Mouse (Mus musculus) limb, embryonic 11.5 days (tissue): ENCODE results near the gene Wnt7b. TPM values are rescaled to one million over a fixed set of nuclear protein-coding genes. Genes with fewer than 3 reads are reported as not detected.

Experiments used
- ATAC-seq: fragments of 200-750 bp; cut with Nextera tagmentation; 2 replicates; pipeline ENCODE4 v1.8.0; 2017; ENCODE audit warnings: low read depth; ENCODE audit not compliant: insufficient number of reproducible peaks, low FRiP score, low TSS enrichment
- DNase-seq: peaks from one replicate; pipeline ENCODE4 v3.0.0-alpha.2; 2015; ENCODE audit warnings: low spot score
- H3K27ac ChIP-seq: fragments of 300-500 bp; sonication (generic); replicated peaks from 2 replicates; pipeline ENCODE4 v1.5.1; 2014; ENCODE audit warnings: low read depth, mild to moderate bottlenecking, low read length
- H3K27me3 ChIP-seq: fragments of 300-500 bp; sonication (generic); 2 replicates; pipeline ENCODE4 v1.6.1; 2014; ENCODE audit warnings: mild to moderate bottlenecking, low read length, mixed read lengths; ENCODE audit not compliant: control insufficient read depth, insufficient read depth
- H3K36me3 ChIP-seq: fragments of 300-500 bp; sonication (generic); 2 replicates; pipeline ENCODE4 v1.6.1; 2014; ENCODE audit warnings: mild to moderate bottlenecking, low read length, moderate library complexity, mixed read lengths; ENCODE audit not compliant: control insufficient read depth, insufficient read depth
- H3K4me1 ChIP-seq: fragments of 300-500 bp; sonication (generic); 2 replicates; pipeline ENCODE4 v1.6.1; 2014; ENCODE audit warnings: low read length, mixed read lengths; ENCODE audit not compliant: control insufficient read depth, insufficient read depth
- H3K4me2 ChIP-seq: fragments of 300-500 bp; sonication (generic); 2 replicates; pipeline ENCODE4 v1.6.1; 2014; ENCODE audit warnings: low read depth, mild to moderate bottlenecking, moderate library complexity; ENCODE audit not compliant: severe bottlenecking
- H3K4me3 ChIP-seq: fragments of 300-500 bp; sonication (generic); 2 replicates; pipeline ENCODE4 v1.5.1; 2014; ENCODE audit warnings: low read depth, low read length
- H3K9ac ChIP-seq: fragments of 300-500 bp; sonication (generic); 2 replicates; pipeline ENCODE4 v1.6.1; 2014; ENCODE audit warnings: mild to moderate bottlenecking, low read length
- H3K9me3 ChIP-seq: fragments of 300-500 bp; sonication (generic); 2 replicates; pipeline ENCODE4 v1.6.1; 2016; ENCODE audit warnings: low read length; ENCODE audit not compliant: control insufficient read depth
- WGBS: fragments of 180-500 bp; shearing (Covaris S2); extraction: QIAGEN DNeasy Blood & Tissue Kit; methylation state at CpG from one replicate; pipeline ENCODE4 v1.1.7; 2014; 5-methylcytosine and 5-hydroxymethylcytosine counted together
- polyA plus RNA-seq: library from polyadenylated mRNA; unstranded; fragments of >200 nt; fragmentation: Nextera tagmentation; extraction: Ambion mirVana; gene quantifications from 2 replicates; pipeline ENCODE4 v1.2.1, GENCODE M21; 2014

Wnt7b gene
- polyA plus RNA-seq, 1 experiment from 2014 or later = 13.4 TPM

GRCm38 (mm10) chr15:85555799-85556198, 26.5 kb downstream of the Wnt7b start:
- no peak overlapping the region for H3K9ac ChIP-seq
- H3K4me3 ChIP-seq = no peak overlapping the region
- no peaks in the 10 kb centered on the region for H3K9me3 ChIP-seq
- no peak overlapping the region for H3K27ac ChIP-seq
- H3K27me3 ChIP-seq = no peaks in the 10 kb centered on the region
- WGBS = 75% methylated on average over 10 of the region's 10 CpGs
- H3K4me2 ChIP-seq = no peak overlapping the region
- no peaks in the 10 kb centered on the region for H3K36me3 ChIP-seq
- no peak for ATAC-seq
- no peaks in the 10 kb centered on the region for H3K4me1 ChIP-seq
- no peak for DNase-seq

- H3K4me1 ChIP-seq = no peaks in the 10 kb centered on the region
- H3K4me2 ChIP-seq = no peak overlapping the region
- no peaks in the 10 kb centered on the region for H3K27me3 ChIP-seq
- 85% methylated on average over 11 of the region's 11 CpGs for WGBS
- no peak overlapping the region for H3K9ac ChIP-seq
- H3K9me3 ChIP-seq = no peaks in the 10 kb centered on the region
- no peaks in the 10 kb centered on the region for H3K36me3 ChIP-seq
- no peak for ATAC-seq
- no peak for DNase-seq
- H3K27ac ChIP-seq = no peak overlapping the region
- H3K4me3 ChIP-seq = no peak overlapping the region
Measured at GRCm38 (mm10) chr15:85553421-85553820, 28.9 kb downstream of the Wnt7b start.

- ATAC-seq (no peak), DNase-seq (no peak)
- Histone ChIP-seq H3K4me1 (no peaks in the 10 kb centered on the region), H3K4me2 (no peak overlapping the region), H3K9me3 (no peaks in the 10 kb centered on the region), H3K36me3 (no peaks in the 10 kb centered on the region), H3K9ac (no peak overlapping the region), H3K27ac (no peak overlapping the region), H3K27me3 (no peaks in the 10 kb centered on the region), H3K4me3 (no peak overlapping the region)
- WGBS = 78% methylated on average over 4 of the region's 4 CpGs
Measured at GRCm38 (mm10) chr15:85546500-85546899, 35.8 kb downstream of the Wnt7b start.

GRCm38 (mm10) chr15:85545369-85545768, 36.9 kb downstream of the Wnt7b start:
- Histone ChIP-seq H3K27ac (no peak overlapping the region), H3K4me3 (no peak overlapping the region), H3K9me3 (no peaks in the 10 kb centered on the region), H3K4me1 (no peaks in the 10 kb centered on the region), H3K27me3 (no peaks in the 10 kb centered on the region), H3K36me3 (no peaks in the 10 kb centered on the region), H3K9ac (no peak overlapping the region), H3K4me2 (no peak overlapping the region)
- DNase-seq (no peak), ATAC-seq (no peak)
- 77% methylated on average over 5 of the region's 5 CpGs for WGBS

- Histone ChIP-seq H3K36me3 (no peaks in the 10 kb centered on the region), H3K27ac (no peak overlapping the region), H3K4me1 (0 out of 2 replicates have a peak, but pooled peaks cover 2% of the 10 kb centered on the region), H3K9ac (no peak overlapping the region), H3K27me3 (no peaks in the 10 kb centered on the region), H3K9me3 (no peaks in the 10 kb centered on the region), H3K4me3 (no peak overlapping the region), H3K4me2 (no peak overlapping the region)
- DNase-seq (no peak), ATAC-seq (no peak)
- WGBS = 61% methylated on average over 11 of the region's 11 CpGs
Measured at GRCm38 (mm10) chr15:85538170-85538569, 44.1 kb downstream of the Wnt7b start.

- Histone ChIP-seq H3K4me1 (0 out of 2 replicates have a peak, but pooled peaks cover 2% of the 10 kb centered on the region), H3K4me3 (no peak overlapping the region), H3K9me3 (no peaks in the 10 kb centered on the region), H3K27ac (no peak overlapping the region), H3K36me3 (no peaks in the 10 kb centered on the region), H3K4me2 (no peak overlapping the region), H3K27me3 (no peaks in the 10 kb centered on the region), H3K9ac (no peak overlapping the region)
- no peak for ATAC-seq
- WGBS = 75% methylated on average over 25 of the region's 25 CpGs
- no peak for DNase-seq
Measured at GRCm38 (mm10) chr15:85537151-85537550, 45.1 kb downstream of the Wnt7b start.

GRCm38 (mm10) chr15:85534646-85535045, 47.6 kb downstream of the Wnt7b start:
- H3K9me3 ChIP-seq = no peaks in the 10 kb centered on the region
- no peaks in the 10 kb centered on the region for H3K36me3 ChIP-seq
- H3K4me1 ChIP-seq = 0 out of 2 replicates have a peak, but pooled peaks cover 2% of the 10 kb centered on the region
- no peak for ATAC-seq
- no peak overlapping the region for H3K4me2 ChIP-seq
- no peak overlapping the region for H3K27ac ChIP-seq
- WGBS = 85% methylated on average over 6 of the region's 6 CpGs
- no peak overlapping the region for H3K4me3 ChIP-seq
- DNase-seq = no peak
- no peaks in the 10 kb centered on the region for H3K27me3 ChIP-seq
- no peak overlapping the region for H3K9ac ChIP-seq

- no peaks in the 10 kb centered on the region for H3K27me3 ChIP-seq
- H3K4me3 ChIP-seq = no peak overlapping the region
- H3K36me3 ChIP-seq = no peaks in the 10 kb centered on the region
- 87% methylated on average over 8 of the region's 8 CpGs for WGBS
- no peaks in the 10 kb centered on the region for H3K9me3 ChIP-seq
- H3K27ac ChIP-seq = no peak overlapping the region
- H3K4me2 ChIP-seq = no peak overlapping the region
- H3K4me1 ChIP-seq = 0 out of 2 replicates have a peak, but pooled peaks cover 2% of the 10 kb centered on the region
- DNase-seq (no peak), ATAC-seq (no peak)
- H3K9ac ChIP-seq = no peak overlapping the region
Measured at GRCm38 (mm10) chr15:85534215-85534614, 48.1 kb downstream of the Wnt7b start.

GRCm38 (mm10) chr15:85532063-85532462, 50.2 kb downstream of the Wnt7b start:
- Histone ChIP-seq H3K9me3 (no peaks in the 10 kb centered on the region), H3K9ac (no peak overlapping the region), H3K4me3 (no peak overlapping the region), H3K27me3 (no peaks in the 10 kb centered on the region), H3K36me3 (no peaks in the 10 kb centered on the region), H3K27ac (no peak overlapping the region), H3K4me1 (no peaks in the 10 kb centered on the region), H3K4me2 (no peak overlapping the region)
- WGBS = 65% methylated on average over 3 of the region's 3 CpGs
- DNase-seq (no peak), ATAC-seq (no peak)
